Mouse (Mus musculus): ENCODE data around the gene Disp1. TPM values are rescaled to one million over a fixed set of nuclear protein-coding genes. Genes with fewer than 3 reads are reported as not detected.

Gene Disp1
- polyA plus RNA-seq, 1 experiment, result 5.8 TPM

- Histone ChIP-seq H3K4me3 (ENCODE audit: control insufficient read depth, low read depth, low read length) (no peak overlapping the region), H3K27ac (ENCODE audit: control insufficient read depth, insufficient read depth, low read depth, low read length) (no peak overlapping the region), H3K36me3 (ENCODE audit: control insufficient read depth, insufficient read depth, low read length) (no peaks in the 10 kb centered on the region), H3K27me3 (ENCODE audit: control insufficient read depth, insufficient read depth, low read length) (no peaks in the 10 kb centered on the region), H3K4me1 (ENCODE audit: control insufficient read depth, insufficient read depth, low read length) (no peaks in the 10 kb centered on the region; the same call in 1 of the 2 replicates)
- TF ChIP-seq CTCF (IDR thresholded peaks at IDR 0.05; ENCODE audit: control insufficient read depth, insufficient read depth, insufficient replicate concordance, low read depth, low read length) (no peak), POLR2A (IDR thresholded peaks at IDR 0.05; ENCODE audit: control insufficient read depth, low read depth, low read length) (no peak)
Observed at GRCm38 (mm10) chr1:183039881-183040708, 181.2 kb downstream of the Disp1 start.

GRCm38 (mm10) chr1:183039404-183039803 is 181.9 kb downstream of the Disp1 start:
- Histone ChIP-seq H3K27ac (ENCODE audit: control insufficient read depth, insufficient read depth, low read depth, low read length) (no peak overlapping the region), H3K36me3 (ENCODE audit: control insufficient read depth, insufficient read depth, low read length) (no peaks in the 10 kb centered on the region), H3K4me3 (ENCODE audit: control insufficient read depth, low read depth, low read length) (no peak overlapping the region), H3K4me1 (ENCODE audit: control insufficient read depth, insufficient read depth, low read length) (no peaks in the 10 kb centered on the region; the same call in 1 of the 2 replicates), H3K27me3 (ENCODE audit: control insufficient read depth, insufficient read depth, low read length) (no peaks in the 10 kb centered on the region)
- TF ChIP-seq CTCF (IDR thresholded peaks at IDR 0.05; ENCODE audit: control insufficient read depth, insufficient read depth, insufficient replicate concordance, low read depth, low read length) (no peak), POLR2A (IDR thresholded peaks at IDR 0.05; ENCODE audit: control insufficient read depth, low read depth, low read length) (no peak)

Other genes starting within 250 kb of the Disp1 start
- 16.0 and 18.9 TPM in 2 replicates for gene Aida, start 75.1 kb upstream of the Disp1 start, polyA plus RNA-seq (2012; rRNA removed)
- gene Brox, start 75.7 kb upstream of the Disp1 start, polyA plus RNA-seq (2012; rRNA removed), result 7.6 and 8.5 TPM in 2 replicates
- 60.4 and 79.5 TPM in 2 replicates for gene Mia3, start 148.0 kb upstream of the Disp1 start, polyA plus RNA-seq (2012; rRNA removed)
- gene Taf1a, start 167.5 kb upstream of the Disp1 start, polyA plus RNA-seq (2012; rRNA removed), result 11.0 and 15.0 TPM in 2 replicates
- 6.2 and 8.6 TPM in 2 replicates for gene Hhipl2, start 196.7 kb upstream of the Disp1 start, polyA plus RNA-seq (2012; rRNA removed)

Data from testis, adult 2 months (tissue).